25 mouse cellular contexts compared by ENCODE assay signal in genomic region chr5:29197187-29197586, GRCm38 (mm10). TPM values are rescaled to one million over a fixed set of nuclear protein-coding genes. Genes with fewer than 3 reads are reported as not detected.
DNase-seq lines count a peak whose midpoint lies in the region; ATAC-seq and TF ChIP-seq lines count a peak whose summit lies in the region.
"Had no signal": no experiment of that assay in that cellular context is flagged by ENCODE, and none has a peak within 500 bp of the region (broad histone marks: within the 10 kb centered on the region; RNA-seq: fewer than 3 reads in every experiment).

No protein-coding gene starts in this region.

- no peak overlapping the region for H3K27ac ChIP-seq in forebrain, embryonic 10.5 days
- H3K27ac ChIP-seq in forebrain, embryonic 11.5 days (ENCODE audit: low read depth, low read length) = no peak overlapping the region
- no peak overlapping the region for H3K27ac ChIP-seq in hindbrain, postnatal 0 days
- no peak overlapping the region for H3K27ac ChIP-seq in hindbrain, embryonic 12.5 days
- H3K27ac ChIP-seq in neural tube, embryonic 15.5 days (replicated peaks) = no peak overlapping the region
- peak overlapping the region; percentile 42 for H3K27ac ChIP-seq in small intestine, adult 2 months (ENCODE audit: insufficient read depth, low read depth, low read length)
- H3K27ac ChIP-seq: heart, embryonic 10.5 days; heart, embryonic 15.5 days; hindbrain, embryonic 13.5 days; limb, embryonic 12.5 days; lung, embryonic 15.5 days; midbrain, embryonic 12.5 days; neural tube, embryonic 12.5 days had no signal

- H3K9me3 ChIP-seq in forebrain, embryonic 10.5 days = no peaks in the 10 kb centered on the region
- H3K9me3 ChIP-seq in forebrain, embryonic 11.5 days (ENCODE audit: control insufficient read depth, low read length) = no peaks in the 10 kb centered on the region
- H3K9me3 ChIP-seq in hindbrain, postnatal 0 days (ENCODE audit: low read length) = no peaks in the 10 kb centered on the region
- H3K9me3 ChIP-seq in hindbrain, embryonic 12.5 days (replicated peaks) = no peaks in the 10 kb centered on the region
- no peaks in the 10 kb centered on the region for H3K9me3 ChIP-seq in neural tube, embryonic 15.5 days (replicated peaks)
- H3K9me3 ChIP-seq: heart, embryonic 10.5 days; heart, embryonic 15.5 days; hindbrain, embryonic 13.5 days; limb, embryonic 12.5 days; lung, embryonic 15.5 days; midbrain, embryonic 12.5 days; neural tube, embryonic 12.5 days had no signal

- TF ChIP-seq POLR2A in small intestine, adult 2 months (IDR thresholded peaks at IDR 0.05; ENCODE audit: low read depth, low read length) = no peak

- TF ChIP-seq CTCF in hindbrain, postnatal 0 days (IDR thresholded peaks at IDR 0.05; ENCODE audit: low read depth) = no peak
- no peak for TF ChIP-seq CTCF in small intestine, adult 2 months (IDR thresholded peaks at IDR 0.05; ENCODE audit: extremely low read depth, insufficient read length, insufficient replicate concordance, low read depth, low read length)

- DNase-seq in forebrain, embryonic 10.5 days (ENCODE audit: extremely low spot score, low spot score) = no peak
- DNase-seq in forebrain, embryonic 11.5 days (ENCODE audit: low spot score) = no peak
- no peak for DNase-seq in hindbrain, postnatal 0 days (ENCODE audit: low spot score)
- no peak for DNase-seq in neural tube, embryonic 10.5 days (ENCODE audit: extremely low spot score, low spot score)
- no peak for DNase-seq in layer of hippocampus, postnatal 10 days (ENCODE audit: low spot score in 2 of 2)
- DNase-seq: adrenal gland, postnatal 25 days; cerebellum, adult 11-12 months; cerebellum, postnatal 10 days; forebrain, postnatal 0 days; kidney, adult 9 months; kidney, postnatal 10 days; right cerebral cortex, postnatal 4 days had no signal

- H3K9ac ChIP-seq in forebrain, embryonic 11.5 days (ENCODE audit: low read length) = no peak overlapping the region
- H3K9ac ChIP-seq in hindbrain, postnatal 0 days (replicated peaks; ENCODE audit: low read length) = no peak overlapping the region
- no peak overlapping the region for H3K9ac ChIP-seq in hindbrain, embryonic 12.5 days
- H3K9ac ChIP-seq in neural tube, embryonic 15.5 days (replicated peaks) = no peak overlapping the region
- H3K9ac ChIP-seq: forebrain, postnatal 0 days; heart, embryonic 15.5 days; limb, embryonic 12.5 days; lung, embryonic 15.5 days; midbrain, embryonic 12.5 days; neural tube, embryonic 12.5 days had no signal

- peaks cover 16% of the 10 kb centered on the region for H3K4me1 ChIP-seq in forebrain, embryonic 10.5 days
- H3K4me1 ChIP-seq in forebrain, embryonic 11.5 days (replicated peaks; ENCODE audit: control insufficient read depth, insufficient read depth, low read length) = peaks cover 2% of the 10 kb centered on the region; the same call in 1 of the 2 replicates
- no peaks in the 10 kb centered on the region for H3K4me1 ChIP-seq in hindbrain, postnatal 0 days (ENCODE audit: insufficient read depth, low read length)
- H3K4me1 ChIP-seq in hindbrain, embryonic 12.5 days = peaks cover 9% of the 10 kb centered on the region
- H3K4me1 ChIP-seq in neural tube, embryonic 15.5 days = peaks cover 13% of the 10 kb centered on the region
- peaks cover 12% of the 10 kb centered on the region; the same call in 1 of the 2 replicates for H3K4me1 ChIP-seq in small intestine, adult 2 months (ENCODE audit: control insufficient read depth, insufficient read depth, insufficient read length, low read length)
- H3K4me1 ChIP-seq: heart, embryonic 10.5 days had no signal

- 93% methylated on average over 4 of the region's 4 CpGs for WGBS in forebrain, embryonic 10.5 days
- WGBS in forebrain, embryonic 11.5 days = 83% methylated on average over 4 of the region's 4 CpGs
- WGBS in hindbrain, postnatal 0 days = 89% methylated on average over 4 of the region's 4 CpGs
- 90% methylated on average over 4 of the region's 4 CpGs for WGBS in hindbrain, embryonic 12.5 days
- 95% methylated on average over 4 of the region's 4 CpGs for WGBS in neural tube, embryonic 15.5 days
- 65% methylated on average over 4 of the region's 4 CpGs for WGBS in small intestine, adult 2 months

- no peak for ATAC-seq in forebrain, embryonic 11.5 days (replicated peaks; ENCODE audit: low FRiP score)
- ATAC-seq in hindbrain, postnatal 0 days = no peak
- no peak for ATAC-seq in hindbrain, embryonic 12.5 days (ENCODE audit: low FRiP score)
- ATAC-seq in neural tube, embryonic 15.5 days (ENCODE audit: low FRiP score) = no peak
- ATAC-seq: forebrain, postnatal 0 days; inflammation-experienced regulatory T-cells, adult 6 months had no signal

- H3K4me2 ChIP-seq in forebrain, embryonic 11.5 days (ENCODE audit: low read depth, low read length, severe bottlenecking) = no peak overlapping the region
- peak overlapping the region; percentile 82; the same call in 1 of the 2 replicates for H3K4me2 ChIP-seq in hindbrain, postnatal 0 days (ENCODE audit: low read depth, low read length)
- no peak overlapping the region for H3K4me2 ChIP-seq in hindbrain, embryonic 12.5 days (replicated peaks)
- peak overlapping the region; percentile 64 for H3K4me2 ChIP-seq in neural tube, embryonic 15.5 days

- H3K36me3 ChIP-seq in forebrain, embryonic 10.5 days (replicated peaks) = no peaks in the 10 kb centered on the region
- no peaks in the 10 kb centered on the region for H3K36me3 ChIP-seq in forebrain, embryonic 11.5 days (ENCODE audit: control insufficient read depth, insufficient read depth, low read length)
- H3K36me3 ChIP-seq in hindbrain, postnatal 0 days (ENCODE audit: insufficient read depth, low read length) = no peaks in the 10 kb centered on the region; the same call in 1 of the 2 replicates
- H3K36me3 ChIP-seq in hindbrain, embryonic 12.5 days = no peaks in the 10 kb centered on the region
- H3K36me3 ChIP-seq in neural tube, embryonic 15.5 days = no peaks in the 10 kb centered on the region; the same call in 1 of the 2 replicates
- H3K36me3 ChIP-seq in small intestine, adult 2 months (ENCODE audit: control insufficient read depth, insufficient read depth, low read length) = peaks cover 1% of the 10 kb centered on the region; the same call in 1 of the 2 replicates
- H3K36me3 ChIP-seq: heart, embryonic 10.5 days; heart, embryonic 15.5 days; hindbrain, embryonic 13.5 days; limb, embryonic 12.5 days; lung, embryonic 15.5 days; midbrain, embryonic 12.5 days; neural tube, embryonic 12.5 days had no signal

- H3K4me3 ChIP-seq in forebrain, embryonic 10.5 days = 0 out of 2 replicates have a peak overlapping the region, but pooled peaks have one; percentile 64
- no peak overlapping the region for H3K4me3 ChIP-seq in forebrain, embryonic 11.5 days (ENCODE audit: low read depth, low read length)
- H3K4me3 ChIP-seq in hindbrain, postnatal 0 days (ENCODE audit: low read length) = no peak overlapping the region
- no peak overlapping the region for H3K4me3 ChIP-seq in hindbrain, embryonic 12.5 days
- H3K4me3 ChIP-seq in neural tube, embryonic 15.5 days (replicated peaks) = no peak overlapping the region
- no peak overlapping the region for H3K4me3 ChIP-seq in small intestine, adult 2 months (ENCODE audit: low read depth, low read length)
- H3K4me3 ChIP-seq: erythroblast, embryonic 14.5 days; neural tube, embryonic 12.5 days had no signal

- H3K27me3 ChIP-seq in forebrain, embryonic 10.5 days (ENCODE audit: poor library complexity, severe bottlenecking) = no peaks in the 10 kb centered on the region
- H3K27me3 ChIP-seq in forebrain, embryonic 11.5 days (ENCODE audit: control insufficient read depth, insufficient read depth, low read length) = no peaks in the 10 kb centered on the region
- H3K27me3 ChIP-seq in hindbrain, postnatal 0 days (ENCODE audit: insufficient read depth, low read length) = no peaks in the 10 kb centered on the region
- no peaks in the 10 kb centered on the region for H3K27me3 ChIP-seq in hindbrain, embryonic 12.5 days
- H3K27me3 ChIP-seq in neural tube, embryonic 15.5 days (replicated peaks) = no peaks in the 10 kb centered on the region
- H3K27me3 ChIP-seq in small intestine, adult 2 months (ENCODE audit: control insufficient read depth, insufficient read depth, low read length) = no peaks in the 10 kb centered on the region
- H3K27me3 ChIP-seq: heart, embryonic 15.5 days; limb, embryonic 12.5 days; lung, embryonic 15.5 days; midbrain, embryonic 12.5 days; neural tube, embryonic 12.5 days had no signal

RNA-seq across cellular contexts. Expression of gene Rnf32, which starts 1.4 kb away (rescaled TPM):
- 4.8 and 6.3 TPM in 2 replicates for polyA plus RNA-seq in forebrain, embryonic 10.5 days (2016; fragmentation: Nextera tagmentation; extraction: Ambion mirVana)
- polyA plus RNA-seq in forebrain, embryonic 11.5 days (2014; fragmentation: Nextera tagmentation; extraction: Ambion mirVana) = 6.4 and 7.5 TPM in 2 replicates
- total RNA-seq in hindbrain, postnatal 0 days (2014; rRNA removed) = 6.2 and 9.7 TPM in 2 replicates
- 9.4 and 10.0 TPM in 2 replicates for polyA plus RNA-seq in hindbrain, postnatal 0 days (2015; fragmentation: Nextera tagmentation; extraction: Ambion mirVana)
- polyA plus RNA-seq in hindbrain, embryonic 12.5 days (2016; fragmentation: Nextera tagmentation; extraction: Ambion mirVana) = 10.4 and 12.3 TPM in 2 replicates
- polyA plus RNA-seq in neural tube, embryonic 15.5 days (2015; fragmentation: Nextera tagmentation; extraction: Ambion mirVana) = 14.2 and 14.9 TPM in 2 replicates
- polyA plus RNA-seq in small intestine, adult 2 months (2012; rRNA removed) = 0.58 and 4.6 TPM in 2 replicates
- 10 to 100 TPM; 17.6 to 20.9 TPM for total RNA-seq in layer of hippocampus, postnatal 10 days (2021)
- total RNA-seq: megakaryocyte progenitor cell, adult 5-6 weeks had no signal

Comparison
In these comparisons a context has a peak if more than half of its experiments do, and no peak if none do; other contexts are left out.
1. H3K4me2 ChIP-seq: peak in hindbrain, postnatal 0 days (single experiment) and neural tube, embryonic 15.5 days (single experiment); none in forebrain, embryonic 11.5 days (single experiment) and hindbrain, embryonic 12.5 days (single experiment).